Mouse (Mus musculus) mature B cell (primary cell): ENCODE data around the gene Mob4.

Experiments
- in situ Hi-C: fragments of 300-500 bp; cut with MboI; formaldehyde crosslinking; loops from 2 replicates; pipeline ENCODE4 v1.14.3; 2019

Mob4 gene

DNA sequence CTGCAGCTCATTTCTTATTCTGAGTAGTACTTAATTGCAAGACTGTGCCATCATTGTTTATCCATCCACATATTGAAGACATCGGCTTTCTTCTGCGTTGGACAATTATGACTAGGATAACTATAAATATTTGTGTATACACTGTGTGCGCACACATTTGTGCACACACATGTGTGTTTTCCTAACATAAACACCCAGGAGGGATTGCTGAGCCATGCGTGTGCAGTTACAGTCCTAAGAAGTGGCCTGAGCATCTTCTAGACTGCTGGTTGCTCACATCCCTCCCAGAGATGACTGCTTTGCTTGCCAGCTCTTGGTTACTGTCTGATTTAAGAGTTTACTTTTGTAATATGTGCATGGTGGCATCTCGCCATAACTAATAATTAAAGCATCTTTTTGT is 51.4 kb downstream of the Mob4 start:
- in situ Hi-C loops, result no loop called here

DNA sequence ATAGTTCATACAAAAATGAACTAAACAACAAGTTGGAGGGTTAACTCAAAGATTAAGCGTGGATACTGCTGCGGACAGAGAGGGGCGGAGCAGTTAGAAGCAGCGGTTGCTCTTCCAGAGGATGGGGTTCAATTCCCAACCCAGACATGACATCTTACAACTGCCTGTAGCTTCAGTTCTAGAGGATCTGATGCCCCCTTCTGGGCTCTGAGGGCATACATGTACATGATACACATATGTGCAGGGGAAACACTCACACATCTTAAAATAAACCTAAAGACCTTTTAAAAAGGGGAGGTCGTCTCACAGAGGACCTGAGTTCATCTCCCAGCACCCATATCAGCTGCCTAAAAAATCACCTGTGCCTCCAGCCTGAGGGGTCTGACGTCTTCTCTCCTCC is 54.7 kb downstream of the Mob4 start:
- in situ Hi-C loops, result no loop called here

DNA sequence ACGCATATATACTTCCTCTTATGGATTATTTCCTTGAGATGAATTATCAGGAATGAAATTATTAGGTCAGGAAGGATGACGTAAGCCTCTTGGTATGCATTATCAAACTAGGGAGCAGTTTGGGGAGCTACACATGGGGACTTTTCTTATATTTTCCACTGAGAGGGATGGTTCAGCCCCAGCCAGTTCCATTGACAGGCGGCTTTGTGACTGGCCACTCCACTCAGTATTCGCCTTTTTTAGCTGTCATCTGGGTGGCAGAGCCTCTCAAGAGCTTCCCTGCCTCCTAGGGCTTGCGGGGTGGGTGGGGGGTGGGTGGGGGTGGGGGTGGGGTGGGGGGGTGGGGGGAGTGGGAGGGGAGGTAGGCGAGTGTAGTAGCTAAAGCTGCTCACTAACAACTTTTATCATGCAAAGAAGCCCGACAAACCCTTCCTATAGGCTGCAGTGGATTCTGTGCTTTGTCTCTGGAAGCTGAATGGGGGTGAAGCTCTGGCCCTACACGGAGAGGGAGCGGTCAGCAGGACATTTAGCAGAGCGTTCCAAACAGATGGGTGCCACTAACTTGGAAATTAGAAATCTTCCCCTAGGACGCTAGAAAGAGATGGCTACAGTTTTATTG is 55.7 kb downstream of the Mob4 start:
- in situ Hi-C loops, result no loop called here

DNA sequence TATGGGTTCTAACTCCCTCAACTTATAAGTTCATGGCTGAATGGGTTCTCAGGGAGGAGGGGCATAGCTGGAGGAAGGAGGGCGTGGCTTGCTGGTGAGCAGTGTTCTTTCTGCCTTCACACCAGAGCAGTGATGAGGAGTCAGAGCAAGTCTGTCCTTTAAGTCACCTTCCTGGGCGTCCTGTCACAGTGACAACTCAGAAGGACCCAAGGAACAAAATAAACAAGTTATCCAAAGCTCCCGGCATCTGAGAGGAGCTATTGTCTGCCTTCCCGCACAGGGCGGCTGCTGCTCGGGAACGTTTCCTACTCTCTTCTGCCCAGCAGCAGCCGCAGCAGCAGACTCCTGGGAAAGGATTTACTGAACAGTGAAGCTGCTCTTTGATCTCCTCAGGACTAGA is 61.0 kb downstream of the Mob4 start:
- in situ Hi-C loops, result no loop called here

DNA sequence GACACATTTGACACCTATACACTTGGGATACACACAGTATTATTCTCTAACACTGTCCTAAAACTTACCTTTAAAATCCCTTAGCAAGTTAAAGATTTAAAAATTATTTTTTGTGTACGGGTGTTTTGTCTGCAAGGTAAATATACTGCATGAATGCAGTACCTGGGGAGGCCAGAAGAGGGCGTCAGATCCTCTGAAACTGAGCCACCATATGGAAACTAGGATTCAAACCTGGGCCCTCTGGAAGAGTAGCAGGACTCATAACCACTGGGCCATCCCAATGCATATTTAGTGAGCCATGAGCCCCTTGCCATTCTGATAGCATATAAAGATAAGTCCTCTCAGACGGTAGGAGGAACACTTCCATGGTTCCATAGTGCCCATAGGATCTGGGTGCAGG is 61.8 kb downstream of the Mob4 start:
- in situ Hi-C loops, result no loop called here

DNA sequence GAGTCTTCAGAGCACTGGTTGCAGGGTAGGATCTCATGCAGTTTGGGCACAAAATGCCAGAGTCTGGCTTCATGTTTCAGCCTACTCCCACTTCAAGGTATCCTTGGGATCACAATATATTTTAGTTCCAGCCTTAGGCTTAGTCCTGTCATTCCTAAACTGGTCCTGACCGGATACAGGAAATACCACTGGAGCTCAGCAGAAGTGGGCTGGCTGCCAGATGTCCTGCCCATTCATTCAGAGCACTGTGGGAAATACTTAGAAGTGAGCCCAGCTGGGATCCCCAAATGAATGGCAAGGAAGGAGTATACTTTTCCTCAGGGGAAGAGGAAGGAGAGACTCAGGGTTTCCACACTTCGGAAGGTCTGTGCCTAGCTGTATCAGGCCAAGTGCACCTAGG is 62.3 kb downstream of the Mob4 start:
- in situ Hi-C loops, result no loop called here

DNA sequence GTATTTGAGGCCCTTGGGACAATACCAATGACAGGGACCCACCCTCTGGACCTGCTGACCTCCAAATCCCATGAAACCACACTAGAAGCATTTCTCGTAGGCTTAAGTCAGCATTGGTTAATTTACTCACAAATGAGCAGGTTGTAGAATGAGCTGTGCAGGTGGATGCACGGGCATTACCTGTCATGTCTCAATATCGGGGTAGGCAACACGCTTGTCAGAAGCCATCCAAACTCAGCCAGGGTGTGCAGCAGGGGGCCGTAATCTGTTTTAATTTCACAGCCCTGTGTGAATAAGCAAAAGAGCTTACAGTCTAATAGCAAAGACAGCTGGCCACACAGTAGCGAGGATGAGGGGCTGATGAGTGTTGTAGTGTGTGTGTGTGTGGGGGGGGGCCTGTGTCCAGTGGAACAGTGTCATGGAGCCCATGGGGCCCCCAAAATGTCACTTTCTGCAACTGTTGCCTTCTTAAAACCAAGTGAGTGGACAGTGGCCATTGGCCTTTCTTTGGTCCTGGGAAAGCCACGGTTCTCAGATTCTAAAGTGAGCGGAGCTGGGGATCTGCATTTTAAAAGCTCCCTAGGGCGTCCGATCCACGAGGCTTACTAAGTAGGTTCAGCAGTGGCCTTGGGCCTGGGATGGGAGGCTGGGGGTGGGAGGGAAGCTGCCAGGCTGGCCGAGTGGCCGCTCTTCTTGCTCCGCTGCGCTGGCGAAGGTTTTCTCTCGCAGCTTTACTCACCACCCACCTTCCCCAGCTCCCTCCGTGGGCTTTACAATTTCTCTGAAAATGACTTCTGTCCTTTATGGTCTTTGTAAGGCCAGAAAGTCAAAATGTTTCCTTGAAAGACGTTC is 63.3 kb downstream of the Mob4 start:
- in situ Hi-C loops, result no loop called here

DNA sequence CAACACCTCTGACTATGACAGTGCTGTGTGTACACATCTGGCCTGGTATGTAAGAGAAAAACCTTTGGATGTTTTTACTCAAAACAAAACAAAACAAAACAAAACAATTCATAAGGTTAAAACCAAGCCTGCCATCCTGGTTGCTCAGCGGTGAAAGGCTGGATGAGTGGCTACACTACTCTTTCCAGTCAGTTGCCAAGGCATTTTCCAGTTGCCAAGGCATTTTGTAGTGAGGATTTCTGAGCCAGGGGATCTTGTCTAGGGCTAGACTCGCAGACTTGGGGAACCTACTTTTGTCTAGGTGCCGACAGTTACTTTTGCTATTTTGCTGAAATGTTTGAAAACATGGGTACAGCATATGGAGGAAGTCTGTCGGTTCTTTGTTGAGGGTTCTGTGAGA is 64.0 kb downstream of the Mob4 start:
- in situ Hi-C loops, result no loop called here

DNA sequence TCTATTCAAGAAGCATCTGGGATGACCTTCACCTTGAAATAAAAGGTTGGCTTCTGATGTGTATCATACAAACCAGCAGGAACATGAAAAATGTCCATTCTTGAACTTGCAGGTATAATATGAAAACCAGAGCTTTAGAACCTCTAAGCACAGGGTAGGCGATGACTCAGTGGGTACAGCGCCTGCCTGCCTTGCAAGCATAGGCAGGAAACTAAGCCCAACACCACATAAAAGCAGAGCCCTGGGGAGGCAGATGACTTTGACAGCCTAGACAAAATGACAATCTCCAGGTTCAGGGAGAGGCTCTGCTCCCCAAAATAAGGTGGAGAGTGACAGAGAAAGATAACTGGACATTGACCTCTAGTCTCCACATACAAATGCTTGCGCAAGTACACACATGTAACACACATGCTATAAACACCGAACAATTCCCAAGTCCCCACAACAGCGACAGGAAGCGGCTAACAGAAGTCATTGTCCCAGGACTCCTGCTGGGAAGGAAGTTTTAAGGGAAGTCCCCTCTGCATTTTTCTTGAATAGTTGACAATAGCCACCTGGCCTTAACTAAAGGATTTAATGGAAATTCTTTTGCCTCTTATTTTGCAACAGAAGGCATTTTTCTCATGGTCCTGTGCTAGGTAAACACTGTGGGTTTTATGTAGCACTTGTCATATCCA is 65.4 kb downstream of the Mob4 start:
- in situ Hi-C loops, result no loop called here

DNA sequence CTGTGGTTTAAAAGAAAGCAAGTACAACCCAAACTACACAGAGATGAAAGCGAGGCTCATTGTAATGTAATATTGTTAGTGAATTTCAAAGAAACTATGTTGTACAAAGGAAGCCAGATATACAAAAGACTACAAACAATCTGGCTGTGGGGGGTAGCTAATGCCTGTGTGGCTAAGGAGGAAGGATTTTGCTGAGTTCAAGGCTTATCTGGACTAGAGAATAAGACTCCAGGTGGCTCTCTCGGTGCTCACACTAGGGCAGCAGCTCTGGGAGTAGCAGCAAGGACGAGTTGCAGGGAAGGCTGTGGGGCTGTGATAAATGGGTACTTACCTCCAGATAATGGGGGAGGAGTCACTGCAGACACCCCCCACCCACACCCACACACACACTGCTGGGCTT is 67.7 kb downstream of the Mob4 start:
- in situ Hi-C loops, result no loop called here

DNA sequence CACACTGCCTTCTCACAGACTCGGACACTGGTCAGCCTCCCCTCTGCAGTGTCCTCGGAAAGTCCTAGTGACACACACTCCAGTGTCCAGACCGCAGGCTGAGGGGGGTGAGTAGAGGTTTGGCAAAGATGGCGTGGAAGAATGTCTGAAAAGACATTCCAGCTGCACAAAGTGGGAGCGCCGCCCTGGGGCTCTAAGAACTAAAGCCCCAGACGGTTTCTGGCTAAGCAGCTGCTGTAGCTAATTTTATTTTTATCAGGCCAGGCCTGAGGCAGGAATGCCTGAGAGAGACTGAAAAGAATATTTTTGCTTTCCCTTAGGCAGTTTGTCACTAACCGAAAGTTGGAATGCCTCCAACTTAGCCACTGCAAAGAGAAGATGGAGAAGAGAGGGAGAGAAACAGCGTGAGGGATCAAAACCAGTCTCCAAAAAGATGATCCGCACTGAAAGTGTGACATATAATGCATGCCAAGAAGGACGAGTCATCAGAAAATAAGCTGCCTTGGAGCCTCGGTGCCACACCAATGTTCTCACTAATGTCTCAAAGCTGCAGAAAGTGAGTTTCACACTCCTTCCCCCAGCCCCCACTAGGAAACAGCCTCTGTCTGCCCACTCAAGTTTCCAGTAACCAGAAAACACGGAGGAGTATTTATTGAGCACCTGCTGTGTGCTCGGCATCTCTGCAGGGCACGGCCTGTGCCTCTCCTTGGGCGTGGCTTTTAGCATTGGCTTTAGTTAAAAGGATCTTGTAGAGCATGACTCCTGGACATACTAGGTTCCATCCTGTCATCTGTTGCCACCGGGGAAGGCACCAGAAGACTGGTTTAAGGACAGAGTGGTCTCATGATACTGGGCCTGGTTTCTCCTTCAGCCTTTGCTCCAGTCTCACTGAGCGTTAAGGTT is 71.1 kb downstream of the Mob4 start:
- in situ Hi-C loops, result no loop called here
